Mouse (Mus musculus) stomach, postnatal 0 days (tissue): Measurements from ENCODE around the gene Ptprt.

ENCODE experiments used
- CTCF ChIP-seq: IDR thresholded peaks from 2 replicates; pipeline ENCODE4 v1.5.1; 2016; ENCODE audit warnings: antibody characterized with exemption, low read depth, mild to moderate bottlenecking, moderate library complexity
- EP300 ChIP-seq: optimal IDR thresholded peaks from 2 replicates; pipeline ENCODE3; 2016; ENCODE audit warnings: antibody characterized with exemption

- TF ChIP-seq CTCF (no peak), EP300 (no peak)
Measured at GRCm38 (mm10) chr2:162634901-162635300, 26.0 kb downstream of the Ptprt start.
